ENCODE assay signal across 9 mouse cellular contexts in the genomic region with DNA sequence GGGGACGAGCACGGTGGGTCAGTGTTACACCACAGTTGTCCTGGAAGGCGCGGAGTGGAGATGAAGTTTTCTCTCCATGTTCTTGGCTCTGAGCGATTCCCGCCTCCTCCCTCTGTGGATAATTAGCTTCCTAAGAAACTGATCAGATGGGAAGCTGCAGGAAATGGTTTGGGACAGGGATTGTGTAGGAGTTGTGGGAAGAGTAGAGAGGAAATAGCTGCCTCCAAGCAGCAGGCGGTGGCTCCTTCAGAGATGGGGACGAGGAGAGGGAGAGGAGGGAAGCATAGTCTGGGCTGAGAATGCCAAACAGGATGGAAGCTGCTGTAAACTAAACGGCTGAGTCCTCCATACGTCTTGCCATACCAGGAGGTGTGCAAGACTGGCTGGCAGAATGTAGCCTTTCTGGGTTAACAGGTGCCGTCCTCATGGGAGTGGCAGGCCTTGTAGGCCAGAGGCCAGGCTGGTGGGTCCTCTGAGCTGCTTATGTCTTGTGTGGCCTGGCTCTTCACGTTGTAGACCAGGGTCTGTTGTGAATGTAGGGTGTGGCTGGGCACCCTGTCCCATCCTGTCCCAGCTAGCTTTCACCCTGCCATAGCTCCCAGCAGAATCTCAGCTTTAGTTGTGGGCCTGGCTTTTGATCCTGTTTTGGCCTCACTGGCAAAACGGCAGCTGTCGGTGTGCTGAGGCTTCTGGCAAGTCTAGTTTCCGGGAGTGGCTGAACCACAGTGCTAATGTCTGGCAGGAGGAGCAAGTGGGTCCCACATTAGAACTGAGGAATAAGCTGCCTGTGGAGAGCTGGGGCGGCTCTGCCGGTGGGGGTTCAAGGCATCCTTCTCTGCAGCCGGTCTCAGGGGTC. TPM values are rescaled to one million over a fixed set of nuclear protein-coding genes. Genes with fewer than 3 reads are reported as not detected.
DNase-seq lines count a peak whose midpoint lies in the region; ATAC-seq lines count a peak whose summit lies in the region.
"Had no signal": no experiment of that assay in that cellular context is flagged by ENCODE, and none has a peak within 500 bp of the region (broad histone marks: within the 10 kb centered on the region; RNA-seq: fewer than 3 reads in every experiment).

No protein-coding gene starts in this region.

- no peak overlapping the region for H3K4me2 ChIP-seq in limb, embryonic 15.5 days
- H3K4me2 ChIP-seq: midbrain, embryonic 12.5 days had no signal

- ATAC-seq in limb, embryonic 15.5 days (ENCODE audit: insufficient number of reproducible peaks, low FRiP score, low TSS enrichment, low read depth): no peak
- no peak for ATAC-seq in activated CD4-positive, CD25-positive, alpha-beta regulatory T cell, adult 4 months

- H3K9me3 ChIP-seq in heart, embryonic 10.5 days: no peaks in the 10 kb centered on the region
- no peaks in the 10 kb centered on the region for H3K9me3 ChIP-seq in limb, embryonic 15.5 days
- H3K9me3 ChIP-seq: midbrain, embryonic 12.5 days had no signal

- 0 out of 2 replicates have a peak overlapping the region, but pooled peaks have one; percentile 17 for H3K27ac ChIP-seq in heart, embryonic 10.5 days
- peak overlapping the region; percentile 83 for H3K27ac ChIP-seq in limb, embryonic 15.5 days
- H3K27ac ChIP-seq: midbrain, embryonic 12.5 days had no signal

- peaks cover 56% of the 10 kb centered on the region for H3K4me1 ChIP-seq in heart, embryonic 10.5 days
- H3K4me1 ChIP-seq in limb, embryonic 15.5 days: peaks cover 53% of the 10 kb centered on the region

- H3K36me3 ChIP-seq in heart, embryonic 10.5 days: no peaks in the 10 kb centered on the region
- H3K36me3 ChIP-seq in limb, embryonic 15.5 days: 0 out of 2 replicates have a peak, but pooled peaks cover 3% of the 10 kb centered on the region
- H3K36me3 ChIP-seq: midbrain, embryonic 12.5 days had no signal

- no peak overlapping the region for H3K9ac ChIP-seq in limb, embryonic 15.5 days
- H3K9ac ChIP-seq: midbrain, embryonic 12.5 days had no signal

- intact Hi-C loops in gastrocnemius, postnatal 36 days (cut with DNase I): no loop called here

- WGBS in heart, embryonic 10.5 days: 77% methylated on average over 18 of the region's 18 CpGs
- WGBS in limb, embryonic 15.5 days: 53% methylated on average over 18 of the region's 18 CpGs

- peak; percentile 55 for DNase-seq in gastrocnemius, postnatal 25 days
- DNase-seq in gastrocnemius, postnatal 36 days: no peak
- DNase-seq in brain, adult 2 months (ENCODE audit: low read depth, low spot score): peak; percentile 89
- DNase-seq in heart, embryonic 10.5 days (ENCODE audit: low spot score): no peak
- no peak for DNase-seq in ovary, postnatal 10 days (ENCODE audit: low spot score)
- DNase-seq in adrenal gland, postnatal 10 days: no peak

- no peak overlapping the region for H3K4me3 ChIP-seq in heart, embryonic 10.5 days
- H3K4me3 ChIP-seq in limb, embryonic 15.5 days: no peak overlapping the region
- H3K4me3 ChIP-seq: midbrain, embryonic 12.5 days had no signal

- H3K27me3 ChIP-seq in heart, embryonic 10.5 days (ENCODE audit: insufficient read depth, poor library complexity, severe bottlenecking): no peaks in the 10 kb centered on the region
- H3K27me3 ChIP-seq in limb, embryonic 15.5 days: no peaks in the 10 kb centered on the region
- H3K27me3 ChIP-seq: midbrain, embryonic 12.5 days had no signal

RNA-seq across cellular contexts. Expression of a gene that starts 21.9 kb away (rescaled TPM):
- total RNA-seq in gastrocnemius, postnatal 25 days (2021): 1 to 10 TPM; 8.0 to 9.1 TPM
- 1 to 10 TPM; 8.3 to 9.8 TPM for total RNA-seq in gastrocnemius, postnatal 36 days (2021)
- polyA plus RNA-seq in heart, embryonic 10.5 days (2016; fragmentation: Nextera tagmentation; extraction: Ambion mirVana): 7.6 and 8.2 TPM in 2 replicates
- polyA plus RNA-seq in limb, embryonic 15.5 days (2015; fragmentation: Nextera tagmentation; extraction: Ambion mirVana): 10.1 and 10.9 TPM in 2 replicates
- 10 to 100 TPM; 31.9 to 42.5 TPM for total RNA-seq in adrenal gland, postnatal 10 days (2021)
- 10 to 100 TPM; 10.4 to 11.3 TPM for polyA plus RNA-seq in activated CD4-positive, CD25-positive, alpha-beta regulatory T cell, adult 4 months (2017; shearing (Covaris generic))

RNA-seq across cellular contexts. Expression of a gene that starts 38.1 kb away (rescaled TPM):
- 10 to 100 TPM; 76.3 to 85.0 TPM for total RNA-seq in gastrocnemius, postnatal 25 days (2021)
- total RNA-seq in gastrocnemius, postnatal 36 days (2021): 10 to 100 TPM; 85.6 to 88.5 TPM
- 13.4 and 14.2 TPM in 2 replicates for polyA plus RNA-seq in heart, embryonic 10.5 days (2016; fragmentation: Nextera tagmentation; extraction: Ambion mirVana)
- 13.9 TPM in 2 replicates for polyA plus RNA-seq in limb, embryonic 15.5 days (2015; fragmentation: Nextera tagmentation; extraction: Ambion mirVana)
- total RNA-seq in adrenal gland, postnatal 10 days (2021): 10 to 100 TPM; 46.3 to 50.1 TPM
- polyA plus RNA-seq in activated CD4-positive, CD25-positive, alpha-beta regulatory T cell, adult 4 months (2017; shearing (Covaris generic)): 1 to 10 TPM; 5.5 to 8.9 TPM

Comparison
In these comparisons a context has a peak if more than half of its experiments do, and no peak if none do; other contexts are left out.
1. DNase-seq: peak in gastrocnemius, postnatal 25 days (single experiment) and brain, adult 2 months (single experiment); none in gastrocnemius, postnatal 36 days (0 of 2), heart, embryonic 10.5 days (single experiment), ovary, postnatal 10 days (single experiment) and adrenal gland, postnatal 10 days (single experiment).